Mouse (Mus musculus): Measurements from ENCODE around the gene Slc4a10. TPM values are rescaled to one million over a fixed set of nuclear protein-coding genes. Genes with fewer than 3 reads are reported as not detected.

Gene Slc4a10
- polyA plus RNA-seq, 1 experiment, result not detected

- no peak for TF ChIP-seq GATA1 (IDR thresholded peaks at IDR 0.05; ENCODE audit: low read length)
- TF ChIP-seq TAL1 (IDR thresholded peaks at IDR 0.05; ENCODE audit: low read length), result no peak
- no peaks in the 10 kb centered on the region for H3K9me3 ChIP-seq (ENCODE audit: control insufficient read depth, low read length)
- H3K27me3 ChIP-seq (ENCODE audit: control insufficient read depth), result no peaks in the 10 kb centered on the region
- no peaks in the 10 kb centered on the region for H3K36me3 ChIP-seq (ENCODE audit: control insufficient read depth)
- H3K4me3 ChIP-seq (replicated peaks), result no peak overlapping the region
- H3K4me1 ChIP-seq (ENCODE audit: control insufficient read depth), result no peaks in the 10 kb centered on the region
Measured at GRCm38 (mm10) chr2:62231271-62231670, 185.0 kb downstream of the Slc4a10 start.

GRCm38 (mm10) chr2:62244167-62244566 lies 197.9 kb downstream of the Slc4a10 start:
- TF ChIP-seq TAL1 (IDR thresholded peaks at IDR 0.05; ENCODE audit: low read length) (no peak), GATA1 (IDR thresholded peaks at IDR 0.05; ENCODE audit: low read length) (no peak)
- no peaks in the 10 kb centered on the region for H3K9me3 ChIP-seq (ENCODE audit: control insufficient read depth, low read length)
- H3K4me1 ChIP-seq (ENCODE audit: control insufficient read depth), result no peaks in the 10 kb centered on the region
- H3K27me3 ChIP-seq (ENCODE audit: control insufficient read depth), result no peaks in the 10 kb centered on the region
- H3K4me3 ChIP-seq (replicated peaks), result no peak overlapping the region
- H3K36me3 ChIP-seq (ENCODE audit: control insufficient read depth), result no peaks in the 10 kb centered on the region

- Histone ChIP-seq H3K9me3 (ENCODE audit: control insufficient read depth, low read length) (no peaks in the 10 kb centered on the region), H3K36me3 (ENCODE audit: control insufficient read depth) (no peaks in the 10 kb centered on the region), H3K4me3 (replicated peaks) (no peak overlapping the region), H3K4me1 (ENCODE audit: control insufficient read depth) (no peaks in the 10 kb centered on the region), H3K27me3 (ENCODE audit: control insufficient read depth) (no peaks in the 10 kb centered on the region)
- no peak for TF ChIP-seq GATA1 (IDR thresholded peaks at IDR 0.05; ENCODE audit: low read length)
- TF ChIP-seq TAL1 (IDR thresholded peaks at IDR 0.05; ENCODE audit: low read length), result no peak
Measured at GRCm38 (mm10) chr2:62268467-62268866, 222.2 kb downstream of the Slc4a10 start.

- Histone ChIP-seq H3K4me1 (ENCODE audit: control insufficient read depth) (no peaks in the 10 kb centered on the region), H3K4me3 (replicated peaks) (no peak overlapping the region), H3K27me3 (ENCODE audit: control insufficient read depth) (no peaks in the 10 kb centered on the region), H3K36me3 (ENCODE audit: control insufficient read depth) (no peaks in the 10 kb centered on the region), H3K9me3 (ENCODE audit: control insufficient read depth, low read length) (no peaks in the 10 kb centered on the region)
- TF ChIP-seq GATA1 (IDR thresholded peaks at IDR 0.05; ENCODE audit: low read length), result no peak
Measured at GRCm38 (mm10) chr2:62271840-62272239, 225.6 kb downstream of the Slc4a10 start.

- no peaks in the 10 kb centered on the region for H3K27me3 ChIP-seq (ENCODE audit: control insufficient read depth)
- no peaks in the 10 kb centered on the region for H3K9me3 ChIP-seq (ENCODE audit: control insufficient read depth, low read length)
- peaks cover 3% of the 10 kb centered on the region; the same call in 1 of the 2 replicates for H3K4me1 ChIP-seq (ENCODE audit: control insufficient read depth)
- no peak overlapping the region for H3K4me3 ChIP-seq (replicated peaks)
- TF ChIP-seq TAL1 (IDR thresholded peaks at IDR 0.05; ENCODE audit: low read length), result no peak
- TF ChIP-seq GATA1 (IDR thresholded peaks at IDR 0.05; ENCODE audit: low read length), result no peak
- no peaks in the 10 kb centered on the region for H3K36me3 ChIP-seq (ENCODE audit: control insufficient read depth)
Measured at GRCm38 (mm10) chr2:62278779-62279178, 232.5 kb downstream of the Slc4a10 start.

GRCm38 (mm10) chr2:62279777-62280176 lies 233.5 kb downstream of the Slc4a10 start:
- Histone ChIP-seq H3K4me1 (ENCODE audit: control insufficient read depth) (peaks cover 3% of the 10 kb centered on the region; the same call in 1 of the 2 replicates), H3K36me3 (ENCODE audit: control insufficient read depth) (no peaks in the 10 kb centered on the region), H3K27me3 (ENCODE audit: control insufficient read depth) (no peaks in the 10 kb centered on the region), H3K4me3 (replicated peaks) (no peak overlapping the region), H3K9me3 (ENCODE audit: control insufficient read depth, low read length) (no peaks in the 10 kb centered on the region)
- no peak for TF ChIP-seq GATA1 (IDR thresholded peaks at IDR 0.05; ENCODE audit: low read length)
- TF ChIP-seq TAL1 (IDR thresholded peaks at IDR 0.05; ENCODE audit: low read length), result no peak

GRCm38 (mm10) chr2:62285026-62285425 lies 238.8 kb downstream of the Slc4a10 start:
- Histone ChIP-seq H3K9me3 (ENCODE audit: control insufficient read depth, low read length) (no peaks in the 10 kb centered on the region), H3K27me3 (ENCODE audit: control insufficient read depth) (no peaks in the 10 kb centered on the region), H3K4me1 (ENCODE audit: control insufficient read depth) (no peaks in the 10 kb centered on the region), H3K4me3 (replicated peaks) (no peak overlapping the region), H3K36me3 (ENCODE audit: control insufficient read depth) (no peaks in the 10 kb centered on the region)
- no peak for TF ChIP-seq TAL1 (IDR thresholded peaks at IDR 0.05; ENCODE audit: low read length)
- no peak for TF ChIP-seq GATA1 (IDR thresholded peaks at IDR 0.05; ENCODE audit: low read length)

- TF ChIP-seq GATA1 (IDR thresholded peaks at IDR 0.05; ENCODE audit: low read length), result no peak
- no peaks in the 10 kb centered on the region for H3K36me3 ChIP-seq (ENCODE audit: control insufficient read depth)
- no peaks in the 10 kb centered on the region for H3K4me1 ChIP-seq (ENCODE audit: control insufficient read depth)
- H3K4me3 ChIP-seq (replicated peaks), result no peak overlapping the region
- H3K27me3 ChIP-seq (ENCODE audit: control insufficient read depth), result no peaks in the 10 kb centered on the region
- no peaks in the 10 kb centered on the region for H3K9me3 ChIP-seq (ENCODE audit: control insufficient read depth, low read length)
Measured at GRCm38 (mm10) chr2:62285847-62286246, 239.6 kb downstream of the Slc4a10 start.

GRCm38 (mm10) chr2:62287532-62287931 lies 241.3 kb downstream of the Slc4a10 start:
- Histone ChIP-seq H3K9me3 (ENCODE audit: control insufficient read depth, low read length) (no peaks in the 10 kb centered on the region), H3K4me1 (ENCODE audit: control insufficient read depth) (no peaks in the 10 kb centered on the region), H3K36me3 (ENCODE audit: control insufficient read depth) (no peaks in the 10 kb centered on the region), H3K4me3 (replicated peaks) (no peak overlapping the region), H3K27me3 (ENCODE audit: control insufficient read depth) (no peaks in the 10 kb centered on the region)
- TF ChIP-seq GATA1 (IDR thresholded peaks at IDR 0.05; ENCODE audit: low read length) (no peak), TAL1 (IDR thresholded peaks at IDR 0.05; ENCODE audit: low read length) (no peak)

- Histone ChIP-seq H3K27me3 (ENCODE audit: control insufficient read depth) (no peaks in the 10 kb centered on the region), H3K36me3 (ENCODE audit: control insufficient read depth) (no peaks in the 10 kb centered on the region), H3K4me3 (replicated peaks) (no peak overlapping the region), H3K9me3 (ENCODE audit: control insufficient read depth, low read length) (no peaks in the 10 kb centered on the region), H3K4me1 (ENCODE audit: control insufficient read depth) (no peaks in the 10 kb centered on the region)
- TF ChIP-seq GATA1 (IDR thresholded peaks at IDR 0.05; ENCODE audit: low read length), result no peak
Measured at GRCm38 (mm10) chr2:62293846-62294245, 247.6 kb downstream of the Slc4a10 start.
